Mouse (Mus musculus) midbrain, embryonic 14.5 days (tissue): ENCODE measurements at regions not wholly inside any gene's neighbourhood (a gene's known extent, or its start where the extent isn't known, plus 50 kb on each side); places are given as distances from the start of the nearest gene placed in this dataset.

ENCODE experiments used
- ATAC-seq: fragments of 200-750 bp; cut with Nextera tagmentation; 2 replicates; pipeline ENCODE4 v1.8.0; 2017; ENCODE audit warnings: moderate number of reproducible peaks, moderate library complexity; ENCODE audit not compliant: low FRiP score, low TSS enrichment
- DNase-seq: peaks from one replicate; pipeline ENCODE4 v3.0.0-alpha.2; 2015
- H3K27ac ChIP-seq: fragments of 300-500 bp; sonication (generic); replicated peaks from 2 replicates; pipeline ENCODE4 v1.5.1; 2014; ENCODE audit warnings: mild to moderate bottlenecking, low read depth, low read length, moderate library complexity
- H3K27me3 ChIP-seq: fragments of 300-500 bp; sonication (generic); 2 replicates; pipeline ENCODE4 v1.6.1; 2014; ENCODE audit warnings: low read length, control low read depth, mixed read lengths; ENCODE audit not compliant: control insufficient read depth, insufficient read depth
- H3K36me3 ChIP-seq: fragments of 300-500 bp; sonication (generic); 2 replicates; pipeline ENCODE4 v1.6.1; 2014; ENCODE audit warnings: low read length, control low read depth; ENCODE audit not compliant: control insufficient read depth, insufficient read depth
- H3K4me1 ChIP-seq: fragments of 300-500 bp; sonication (generic); 2 replicates; pipeline ENCODE4 v1.6.1; 2014; ENCODE audit warnings: mild to moderate bottlenecking, antibody characterized with exemption, low read length, control low read depth; ENCODE audit not compliant: control insufficient read depth, insufficient read depth
- H3K4me2 ChIP-seq: fragments of 300-500 bp; sonication (generic); 2 replicates; pipeline ENCODE4 v1.6.1; 2014; ENCODE audit warnings: mild to moderate bottlenecking, low read length, moderate library complexity
- H3K4me3 ChIP-seq: fragments of 300-500 bp; sonication (generic); replicated peaks from 2 replicates; pipeline ENCODE4 v1.5.1; 2014; ENCODE audit warnings: low read depth, low read length
- H3K9ac ChIP-seq: fragments of 300-500 bp; sonication (generic); replicated peaks from 2 replicates; pipeline ENCODE4 v1.6.1; 2014; ENCODE audit warnings: mild to moderate bottlenecking, low read length, moderate library complexity
- H3K9me3 ChIP-seq: fragments of 300-500 bp; sonication (generic); 2 replicates; pipeline ENCODE4 v1.6.1; 2016; ENCODE audit warnings: low read length, control low read depth, mixed read lengths; ENCODE audit not compliant: control insufficient read depth
- WGBS: fragments of 180-500 bp; shearing (Covaris S2); extraction: QIAGEN DNeasy Blood & Tissue Kit; methylation state at CpG from one replicate; pipeline ENCODE4 v1.1.7; 2014; 5-methylcytosine and 5-hydroxymethylcytosine counted together

- 86% methylated on average over 4 of the region's 4 CpGs for WGBS
- no peaks in the 10 kb centered on the region for H3K9me3 ChIP-seq
- H3K9ac ChIP-seq, result no peak overlapping the region
- no peaks in the 10 kb centered on the region for H3K36me3 ChIP-seq
- H3K4me1 ChIP-seq, result no peaks in the 10 kb centered on the region
- no peaks in the 10 kb centered on the region for H3K27me3 ChIP-seq
- H3K4me3 ChIP-seq, result no peak overlapping the region
- ATAC-seq, result no peak
- DNase-seq, result no peak
- H3K27ac ChIP-seq, result no peak overlapping the region
- H3K4me2 ChIP-seq, result no peak overlapping the region
Measured at GRCm38 (mm10) chr9:87510683-87511082, 220.4 kb downstream of the Tbx18 start.

GRCm38 (mm10) chr9:87504673-87505385 lies 226.2 kb downstream of the Tbx18 start:
- H3K27ac ChIP-seq, result no peak overlapping the region
- H3K36me3 ChIP-seq, result no peaks in the 10 kb centered on the region
- no peak for DNase-seq
- 84% methylated on average over 10 of the region's 10 CpGs for WGBS
- no peak overlapping the region for H3K4me3 ChIP-seq
- H3K4me2 ChIP-seq, result no peak overlapping the region
- no peaks in the 10 kb centered on the region for H3K4me1 ChIP-seq
- H3K9ac ChIP-seq, result no peak overlapping the region
- no peaks in the 10 kb centered on the region for H3K27me3 ChIP-seq
- H3K9me3 ChIP-seq, result no peaks in the 10 kb centered on the region
- ATAC-seq, result no peak

GRCm38 (mm10) chr9:87464141-87464540 lies 208.8 kb upstream of the Cep162 start:
- Histone ChIP-seq H3K27ac (no peak overlapping the region), H3K9me3 (no peaks in the 10 kb centered on the region), H3K27me3 (no peaks in the 10 kb centered on the region), H3K36me3 (no peaks in the 10 kb centered on the region), H3K4me1 (no peaks in the 10 kb centered on the region), H3K4me2 (no peak overlapping the region), H3K4me3 (no peak overlapping the region), H3K9ac (no peak overlapping the region)
- 89% methylated on average over 3 of the region's 3 CpGs for WGBS
- DNase-seq, result no peak
- ATAC-seq, result peak; percentile 17; the same call in 1 of the 2 replicates

GRCm38 (mm10) chr9:87453261-87453660 lies 197.9 kb upstream of the Cep162 start:
- Histone ChIP-seq H3K4me1 (no peaks in the 10 kb centered on the region), H3K36me3 (no peaks in the 10 kb centered on the region), H3K9me3 (no peaks in the 10 kb centered on the region), H3K27ac (no peak overlapping the region), H3K27me3 (no peaks in the 10 kb centered on the region), H3K9ac (no peak overlapping the region), H3K4me2 (no peak overlapping the region), H3K4me3 (no peak overlapping the region)
- DNase-seq, result no peak
- ATAC-seq, result no peak
- 81% methylated on average over 2 of the region's 2 CpGs for WGBS

GRCm38 (mm10) chr9:87452571-87452970 lies 197.2 kb upstream of the Cep162 start:
- no peaks in the 10 kb centered on the region for H3K36me3 ChIP-seq
- no peaks in the 10 kb centered on the region for H3K9me3 ChIP-seq
- ATAC-seq, result no peak
- 85% methylated on average over 2 of the region's 2 CpGs for WGBS
- no peak overlapping the region for H3K4me3 ChIP-seq
- no peak overlapping the region for H3K27ac ChIP-seq
- no peaks in the 10 kb centered on the region for H3K4me1 ChIP-seq
- H3K27me3 ChIP-seq, result no peaks in the 10 kb centered on the region
- no peak for DNase-seq
- no peak overlapping the region for H3K9ac ChIP-seq
- no peak overlapping the region for H3K4me2 ChIP-seq

- H3K9ac ChIP-seq, result no peak overlapping the region
- ATAC-seq, result no peak
- WGBS, result 78% methylated on average over 10 of the region's 10 CpGs
- no peaks in the 10 kb centered on the region for H3K9me3 ChIP-seq
- H3K4me2 ChIP-seq, result no peak overlapping the region
- no peak overlapping the region for H3K4me3 ChIP-seq
- no peaks in the 10 kb centered on the region for H3K4me1 ChIP-seq
- DNase-seq, result no peak
- H3K27ac ChIP-seq, result no peak overlapping the region
- no peaks in the 10 kb centered on the region for H3K36me3 ChIP-seq
- H3K27me3 ChIP-seq, result no peaks in the 10 kb centered on the region
Measured at GRCm38 (mm10) chr9:87443467-87444235, 188.3 kb upstream of the Cep162 start.

GRCm38 (mm10) chr9:87432072-87432471 lies 176.7 kb upstream of the Cep162 start:
- Histone ChIP-seq H3K4me3 (no peak overlapping the region), H3K27ac (no peak overlapping the region), H3K4me2 (0 out of 2 replicates have a peak overlapping the region, but pooled peaks have one; percentile 1), H3K4me1 (0 out of 2 replicates have a peak, but pooled peaks cover 3% of the 10 kb centered on the region), H3K9me3 (no peaks in the 10 kb centered on the region), H3K9ac (0 out of 2 replicates have a peak overlapping the region, but pooled peaks have one; percentile 9), H3K27me3 (no peaks in the 10 kb centered on the region), H3K36me3 (no peaks in the 10 kb centered on the region)
- 40% methylated on average over 8 of the region's 8 CpGs for WGBS
- DNase-seq, result peak; percentile 57
- peak; percentile 64; the same call in 1 of the 2 replicates for ATAC-seq

GRCm38 (mm10) chr9:87431523-87431922 lies 176.2 kb upstream of the Cep162 start:
- ATAC-seq (no peak), DNase-seq (peak; percentile 15)
- H3K9me3 ChIP-seq, result no peaks in the 10 kb centered on the region
- H3K4me1 ChIP-seq, result 0 out of 2 replicates have a peak, but pooled peaks cover 3% of the 10 kb centered on the region
- no peaks in the 10 kb centered on the region for H3K27me3 ChIP-seq
- 0 out of 2 replicates have a peak overlapping the region, but pooled peaks have one; percentile 9 for H3K9ac ChIP-seq
- 0 out of 2 replicates have a peak overlapping the region, but pooled peaks have one; percentile 1 for H3K4me2 ChIP-seq
- H3K4me3 ChIP-seq, result no peak overlapping the region
- H3K36me3 ChIP-seq, result no peaks in the 10 kb centered on the region
- 50% methylated on average over 7 of the region's 7 CpGs for WGBS
- H3K27ac ChIP-seq, result no peak overlapping the region
